Mouse (Mus musculus) thymus, postnatal 36 days (tissue): ENCODE data around the gene Krtap4-2.
"Not testable (repeated sequence)": the region's sequence is repeated elsewhere in the genome, so short reads cannot be mapped to it uniquely, and the experiment has no call there.

Experiments used
- DNase-seq, 2 experiments: peaks; one replicate each; pipeline ENCODE4 v3.0.0; 2022; ENCODE audit warnings: mixed read lengths in 2 of 2

Krtap4-2 gene

GRCm38 (mm10) chr11:99634653-99635134 lies at the start of gene Krtap4-2:
Krtap4-2 (minus strand) TSS chr11:99635084.
- no peak for DNase-seq

GRCm38 (mm10) chr11:99683481-99683880 lies 48.6 kb upstream of the Krtap4-2 start:
- no peak for DNase-seq

- DNase-seq, result no peak
These were observed 31.0 kb upstream of the Krtap4-2 start, which contains the start of gene Krtap4-6 for GRCm38 (mm10) chr11:99665860-99666259. Krtap4-6 (minus strand) TSS chr11:99665960.

GRCm38 (mm10) chr11:99662802-99663201 lies 27.9 kb upstream of the Krtap4-2 start:
- no peak for DNase-seq

- DNase-seq, result no peak
These were observed 24.4 kb upstream of the Krtap4-2 start for GRCm38 (mm10) chr11:99659256-99659655.

- not testable (repeated sequence) for DNase-seq
These were observed 23.7 kb upstream of the Krtap4-2 start, which contains the start of gene Gm11563 for GRCm38 (mm10) chr11:99658467-99659010. Gm11563 (minus strand) TSS chr11:99658960.

- DNase-seq, result no peak
These were observed 22.2 kb upstream of the Krtap4-2 start for GRCm38 (mm10) chr11:99657051-99657450.

GRCm38 (mm10) chr11:99650136-99650535 lies 15.3 kb upstream of the Krtap4-2 start, which contains the start of gene Gm11555:
Gm11555 (minus strand) TSS chr11:99650236.
- DNase-seq, result no peak

GRCm38 (mm10) chr11:99646444-99646843 lies 11.6 kb upstream of the Krtap4-2 start:
- no peak for DNase-seq

GRCm38 (mm10) chr11:99644351-99644750 lies 9.5 kb upstream of the Krtap4-2 start:
- DNase-seq, result no peak

GRCm38 (mm10) chr11:99643635-99644139 lies 8.8 kb upstream of the Krtap4-2 start, which contains the start of gene Krtap4-7:
Krtap4-7 (minus strand) TSS chr11:99644089.
- DNase-seq, result not testable (repeated sequence)

- DNase-seq, result no peak
These were observed 6.0 kb upstream of the Krtap4-2 start for GRCm38 (mm10) chr11:99640926-99641325.

- no peak for DNase-seq
These were observed 2.2 kb upstream of the Krtap4-2 start for GRCm38 (mm10) chr11:99637086-99637485.

GRCm38 (mm10) chr11:99633293-99633692 lies 1.6 kb downstream of the Krtap4-2 start:
- no peak for DNase-seq

- no peak for DNase-seq
These were observed 4.0 kb downstream of the Krtap4-2 start for GRCm38 (mm10) chr11:99630890-99631289.

GRCm38 (mm10) chr11:99628138-99628537 lies 6.7 kb downstream of the Krtap4-2 start, which contains the start of gene Krtap4-1:
Krtap4-1 (minus strand) TSS chr11:99628238.
- no peak for DNase-seq

GRCm38 (mm10) chr11:99620335-99620734 lies 14.5 kb downstream of the Krtap4-2 start, which contains the start of gene Gm11562:
Gm11562 (minus strand) TSS chr11:99620435.
- no peak for DNase-seq

GRCm38 (mm10) chr11:99614796-99615363 lies 20.0 kb downstream of the Krtap4-2 start, which contains the start of gene Krtap2-4:
Krtap2-4 (minus strand) TSS chr11:99614846.
- no peak for DNase-seq

- DNase-seq, result not testable (repeated sequence)
These were observed 24.8 kb downstream of the Krtap4-2 start, which contains the start of gene Gm11937 for GRCm38 (mm10) chr11:99610089-99610488. Gm11937 (minus strand) TSS chr11:99610189.

- no peak for DNase-seq
These were observed 25.8 kb downstream of the Krtap4-2 start for GRCm38 (mm10) chr11:99609126-99609525.

GRCm38 (mm10) chr11:99603208-99603607 lies 31.7 kb downstream of the Krtap4-2 start, which contains the start of gene Gm11938:
Gm11938 (minus strand) TSS chr11:99603308.
- not testable (repeated sequence) for DNase-seq

- DNase-seq, result not testable (repeated sequence)
These were observed 37.1 kb downstream of the Krtap4-2 start, which contains the start of gene Krtap9-3 for GRCm38 (mm10) chr11:99597742-99598141. Krtap9-3 (minus strand) TSS chr11:99598105.

- DNase-seq, result no peak
These were observed 43.9 kb downstream of the Krtap4-2 start, which contains the start of gene Krtap1-3 for GRCm38 (mm10) chr11:99590981-99591380. Krtap1-3 (minus strand) TSS chr11:99591339.
